Comparison of ENCODE assay signal across 8 mouse cellular contexts in the genomic region with DNA sequence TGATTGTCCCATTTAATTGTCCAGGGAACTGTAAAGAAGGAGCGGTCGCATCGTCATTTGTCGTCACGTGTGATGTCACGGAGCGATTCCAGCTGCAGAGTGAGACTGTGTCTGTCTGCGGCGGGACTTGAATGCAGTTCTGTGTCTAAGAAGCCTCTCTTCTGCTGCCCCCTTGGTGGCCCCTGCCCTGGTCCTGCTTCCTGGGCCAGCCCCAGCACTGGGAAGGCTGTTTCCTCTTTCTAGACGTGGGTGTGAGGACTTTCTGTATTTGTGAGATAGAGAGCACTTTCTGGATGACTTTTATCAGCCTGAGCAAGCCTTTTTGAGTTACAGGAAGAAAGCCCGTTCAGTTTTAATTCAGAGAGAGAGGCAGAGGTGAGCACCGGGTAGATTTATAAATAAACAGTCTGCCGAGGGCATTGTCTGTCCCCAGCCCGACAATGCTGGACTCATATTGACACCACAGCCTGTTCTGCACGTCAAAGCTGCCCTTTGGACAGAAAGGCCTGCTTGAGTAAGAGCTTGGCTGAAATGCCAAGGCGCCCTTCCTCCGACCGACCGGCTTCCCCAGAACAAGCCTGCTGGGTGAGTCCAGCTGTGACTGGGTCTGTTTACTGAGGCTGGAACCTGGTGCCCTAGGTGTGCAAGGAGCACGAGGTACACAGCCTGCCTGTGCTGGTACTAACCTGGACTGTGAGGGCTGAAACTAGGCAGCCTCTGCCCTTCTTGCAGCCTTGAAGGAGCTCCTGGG. TPM values are rescaled to one million over a fixed set of nuclear protein-coding genes. Genes with fewer than 3 reads are reported as not detected.
DNase-seq lines count a peak whose midpoint lies in the region; ATAC-seq and TF ChIP-seq lines count a peak whose summit lies in the region.

No protein-coding gene starts in this region.

- H3K27ac ChIP-seq in CH12.LX (ENCODE audit: insufficient read depth, low read depth): peak overlapping the region; percentile 91
- peak overlapping the region; percentile 96 for H3K27ac ChIP-seq in intestine, embryonic 16.5 days (ENCODE audit: low read length)
- peak overlapping the region; percentile 69 for H3K27ac ChIP-seq in neural tube, embryonic 15.5 days (replicated peaks)

- dilution Hi-C loops in CH12.LX (cut with MboI; ENCODE audit: extremely low pct_ligation_motif_present, extremely low pct_unique_long_range_greater_than_20kb, low sequenced_read_pairs): no loop called here

- no peak; the same call in 1 of the 2 replicates for TF ChIP-seq RAD21 in CH12.LX (IDR thresholded peaks at IDR 0.05; ENCODE audit: low read depth, low read length)

- no peak for TF ChIP-seq EP300 in CH12.LX (IDR thresholded peaks at IDR 0.05; ENCODE audit: low read length)

- H3K36me3 ChIP-seq in CH12.LX (replicated peaks in 1 of 2; ENCODE audit: control insufficient read depth in 1 of 2, insufficient read depth in 1 of 2, low read length in 1 of 2): peaks cover 0 to 20% of the 10 kb centered on the region in 2 experiments
- H3K36me3 ChIP-seq in intestine, embryonic 16.5 days (ENCODE audit: control insufficient read depth, insufficient read depth, low read length): no peaks in the 10 kb centered on the region
- H3K36me3 ChIP-seq in neural tube, embryonic 15.5 days: no peaks in the 10 kb centered on the region

- peak; percentile 93 for ATAC-seq in intestine, embryonic 16.5 days
- no peak for ATAC-seq in neural tube, embryonic 15.5 days (ENCODE audit: low FRiP score)

- H3K27me3 ChIP-seq in CH12.LX (replicated peaks): no peaks in the 10 kb centered on the region
- H3K27me3 ChIP-seq in intestine, embryonic 16.5 days (replicated peaks; ENCODE audit: control insufficient read depth, insufficient read depth, low read length): no peaks in the 10 kb centered on the region
- no peaks in the 10 kb centered on the region for H3K27me3 ChIP-seq in neural tube, embryonic 15.5 days (replicated peaks)

- H3K4me3 ChIP-seq in CH12.LX (replicated peaks in 1 of 3; ENCODE audit: low read depth in 2 of 3, low read length in 2 of 3, poor library complexity in 1 of 3): peak overlapping the region; percentile 38 to 40 (median 38)
- H3K4me3 ChIP-seq in intestine, embryonic 16.5 days (ENCODE audit: low read length): peak overlapping the region; percentile 4; the same call in 1 of the 2 replicates
- H3K4me3 ChIP-seq in neural tube, embryonic 15.5 days (replicated peaks): no peak overlapping the region

- peak overlapping the region; percentile 37 for H3K9ac ChIP-seq in CH12.LX (ENCODE audit: insufficient read depth, low read depth)
- peak overlapping the region; percentile 61 for H3K9ac ChIP-seq in intestine, embryonic 16.5 days (ENCODE audit: low read depth, low read length)
- 0 out of 2 replicates have a peak overlapping the region, but pooled peaks have one; percentile 20 for H3K9ac ChIP-seq in neural tube, embryonic 15.5 days (replicated peaks)

- intact Hi-C loops in gastrocnemius, postnatal 14 days (cut with DNase I; ENCODE audit: low total_unique reads): no loop called here

- peaks cover 58 to 98% of the 10 kb centered on the region in 2 experiments for H3K4me1 ChIP-seq in CH12.LX (ENCODE audit: control insufficient read depth in 1 of 2, insufficient read depth in 2 of 2)
- H3K4me1 ChIP-seq in intestine, embryonic 16.5 days (ENCODE audit: control insufficient read depth, insufficient read depth, low read length): peaks cover 70% of the 10 kb centered on the region
- peaks cover 100% of the 10 kb centered on the region for H3K4me1 ChIP-seq in neural tube, embryonic 15.5 days

- TF ChIP-seq CTCF in CH12.LX (conservative IDR thresholded peaks at IDR 0.05 in 1 of 2, IDR thresholded peaks at IDR 0.05 in 1 of 2; ENCODE audit: low read depth in 2 of 2, low read length in 2 of 2): no peak

- no peak for TF ChIP-seq POLR2A in CH12.LX (IDR thresholded peaks at IDR 0.05; ENCODE audit: low read depth, low read length)

- peak overlapping the region; percentile 89 for H3K4me2 ChIP-seq in CH12.LX (ENCODE audit: insufficient read depth, low read depth, poor library complexity, severe bottlenecking)
- peak overlapping the region; percentile 39 for H3K4me2 ChIP-seq in intestine, embryonic 16.5 days (ENCODE audit: low read depth, low read length)
- no peak overlapping the region for H3K4me2 ChIP-seq in neural tube, embryonic 15.5 days

- H3K9me3 ChIP-seq in CH12.LX (replicated peaks; ENCODE audit: low read length): no peaks in the 10 kb centered on the region
- H3K9me3 ChIP-seq in intestine, embryonic 16.5 days (ENCODE audit: control insufficient read depth, low read length): no peaks in the 10 kb centered on the region
- H3K9me3 ChIP-seq in neural tube, embryonic 15.5 days (replicated peaks): no peaks in the 10 kb centered on the region

- WGBS in intestine, embryonic 16.5 days: 37% methylated on average over 20 of the region's 20 CpGs
- 44% methylated on average over 20 of the region's 20 CpGs for WGBS in neural tube, embryonic 15.5 days

- DNase-seq in CH12.LX (ENCODE audit: extremely low read depth): peak; percentile 69
- DNase-seq in adrenal gland, adult 18-20 months (ENCODE audit: low spot score in 2 of 2): peak; percentile 68
- DNase-seq in gastrocnemius, postnatal 14 days: peak; percentile 56
- peak; percentile 86 to 92 for DNase-seq in lung, adult 18-20 months
- no peak for DNase-seq in ovary, postnatal 14 days (ENCODE audit: low spot score)
- DNase-seq in layer of hippocampus, postnatal 36 days: no peak

- peaks cover 74% of the 10 kb centered on the region for H3K79me2 ChIP-seq in CH12.LX (replicated peaks; ENCODE audit: control insufficient read depth, extremely low read depth, insufficient read depth, poor library complexity, severe bottlenecking)

- in situ Hi-C loops in CH12.LX (cut with MboI; ENCODE audit: low pct_ligation_motif_present, low pct_unique_long_range_greater_than_20kb, low sequenced_read_pairs): loop anchor here (5.0 kb wide), 1 partner anchor 36 kb away; no protein-coding TSS in a partner anchor

TF ChIP-seq in CH12.LX, 34 proteins besides CTCF, POLR2A, EP300 and RAD21:
- TF ChIP-seq GABPA (IDR thresholded peaks at IDR 0.05; ENCODE audit: insufficient replicate concordance, low read depth, low read length) (no peak), TCF12 (IDR thresholded peaks at IDR 0.05; ENCODE audit: low read depth, low read length) (peak; percentile 62; the same call in 1 of the 2 replicates), USF1 (IDR thresholded peaks at IDR 0.05; ENCODE audit: low read depth, low read length) (peak; percentile 10; the same call in 1 of the 2 replicates), SMC3 (IDR thresholded peaks at IDR 0.05; ENCODE audit: low read depth, low read length) (0 out of 2 replicates have a peak, but pooled peaks have one; percentile 3), ETS1 (conservative IDR thresholded peaks at IDR 0.05; ENCODE audit: low read depth, low read length) (peak; percentile 75), MEF2A (IDR thresholded peaks at IDR 0.05; ENCODE audit: borderline replicate concordance, low read depth, low read length) (peak; percentile 80), TBP (conservative IDR thresholded peaks at IDR 0.05; ENCODE audit: low read depth, low read length) (no peak), BHLHE40 (IDR thresholded peaks at IDR 0.05; ENCODE audit: low read depth, low read length) (peak; percentile 80), SIN3A (IDR thresholded peaks at IDR 0.05; ENCODE audit: low read length) (peak; percentile 30; the same call in 1 of the 2 replicates), ELF1 (IDR thresholded peaks at IDR 0.05; ENCODE audit: low read depth, low read length) (peak; percentile 62; the same call in 1 of the 2 replicates), MAX (IDR thresholded peaks at IDR 0.05; ENCODE audit: low read length) (0 out of 2 replicates have a peak, but pooled peaks have one; percentile 31), IRF4 (IDR thresholded peaks at IDR 0.05; ENCODE audit: low read depth, low read length) (peak; percentile 68), UBTF (IDR thresholded peaks at IDR 0.05; ENCODE audit: low read depth, low read length) (0 out of 2 replicates have a peak, but pooled peaks have one; percentile 11), CHD1 (IDR thresholded peaks at IDR 0.05; ENCODE audit: low read depth, low read length) (no peak; the same call in 1 of the 2 replicates)

RNA-seq across cellular contexts. Expression of gene Zmiz1, which starts 22.1 kb away (rescaled TPM):
- total RNA-seq in CH12.LX (2012; rRNA removed) (9.6 and 11.1 TPM in 2 replicates), CH12.LX (2014; rRNA removed) (2.0 and 3.7 TPM in 2 replicates)
- polyA plus RNA-seq in CH12.LX (2012; ENCODE audit: insufficient read length, low read depth): 31.9 and 45.8 TPM in 2 replicates
- 100 to 1,000 TPM in 1 of 2 experiments, 10 to 100 TPM in 1; 89.1 to 116 TPM for total RNA-seq in adrenal gland, adult 18-20 months (2021)
- 10 to 100 TPM; 30.3 to 36.0 TPM for total RNA-seq in gastrocnemius, postnatal 14 days (2021)
- 21.2 and 22.3 TPM in 2 replicates for polyA plus RNA-seq in intestine, embryonic 16.5 days (2015; fragmentation: Nextera tagmentation; extraction: Ambion mirVana)
- 51.1 and 54.7 TPM in 2 replicates for polyA plus RNA-seq in neural tube, embryonic 15.5 days (2015; fragmentation: Nextera tagmentation; extraction: Ambion mirVana)
- 10 to 100 TPM; 88.1 to 94.5 TPM for total RNA-seq in layer of hippocampus, postnatal 36 days (2021)

Comparison
In these comparisons a context has a peak if more than half of its experiments do, and no peak if none do; other contexts are left out.
1. DNase-seq: peak in CH12.LX (single experiment), adrenal gland, adult 18-20 months (2 of 2), gastrocnemius, postnatal 14 days (single experiment) and lung, adult 18-20 months (2 of 2); none in ovary, postnatal 14 days (single experiment) and layer of hippocampus, postnatal 36 days (0 of 2).
2. Peak in every context shown above with its lines, with median percentiles within 50 percentile points of each other: H3K27ac ChIP-seq and H3K9ac ChIP-seq.